Mouse (Mus musculus): Measurements from ENCODE around the gene Hpcal1.
"Not testable (repeated sequence)": the region's sequence is repeated elsewhere in the genome, so short reads cannot be mapped to it uniquely, and the experiment has no call there.

The Hpcal1 gene

GRCm38 (mm10) chr12:17778320-17778719 lies 87.7 kb downstream of the Hpcal1 start:
- DNase-seq (ENCODE audit: low read depth, low spot score), result no peak

GRCm38 (mm10) chr12:17779093-17779492 lies 88.4 kb downstream of the Hpcal1 start:
- no peak for DNase-seq (ENCODE audit: low read depth, low spot score)

GRCm38 (mm10) chr12:17789486-17789885 lies 98.8 kb downstream of the Hpcal1 start:
- DNase-seq (ENCODE audit: low read depth, low spot score), result no peak

GRCm38 (mm10) chr12:17791111-17791510 lies 100.5 kb downstream of the Hpcal1 start:
- no peak for DNase-seq (ENCODE audit: low read depth, low spot score)

- no peak for DNase-seq (ENCODE audit: low read depth, low spot score)
Measured at GRCm38 (mm10) chr12:17792756-17793155, 102.1 kb downstream of the Hpcal1 start.

GRCm38 (mm10) chr12:17795660-17796278 lies 105.1 kb downstream of the Hpcal1 start:
- DNase-seq (ENCODE audit: low read depth, low spot score), result peak; percentile 15

GRCm38 (mm10) chr12:17798261-17798660 lies 107.6 kb downstream of the Hpcal1 start:
- not testable (repeated sequence) for DNase-seq (ENCODE audit: low read depth, low spot score)

- DNase-seq (ENCODE audit: low read depth, low spot score), result peak; percentile 6
Measured at GRCm38 (mm10) chr12:17808542-17808941, 117.9 kb downstream of the Hpcal1 start.

GRCm38 (mm10) chr12:17835279-17835678 lies 144.6 kb downstream of the Hpcal1 start:
- not testable (repeated sequence) for DNase-seq (ENCODE audit: low read depth, low spot score)

All from c-Kit-negative CD71-positive TER-119-positive erythroid progenitor cells, embryonic 14.5 days (primary cell).